Mouse (Mus musculus) ES-Bruce4 (cell line): ENCODE results near the gene Myt1l.

Source experiments
- CTCF ChIP-seq: IDR thresholded peaks from one replicate; pipeline ENCODE4 v1.8.1; 2011; ENCODE audit warnings: low read depth, low read length
- POLR2A ChIP-seq: IDR thresholded peaks from one replicate; pipeline ENCODE4 v1.8.1; 2011; ENCODE audit warnings: low read length; ENCODE audit not compliant: insufficient read depth

DNA sequence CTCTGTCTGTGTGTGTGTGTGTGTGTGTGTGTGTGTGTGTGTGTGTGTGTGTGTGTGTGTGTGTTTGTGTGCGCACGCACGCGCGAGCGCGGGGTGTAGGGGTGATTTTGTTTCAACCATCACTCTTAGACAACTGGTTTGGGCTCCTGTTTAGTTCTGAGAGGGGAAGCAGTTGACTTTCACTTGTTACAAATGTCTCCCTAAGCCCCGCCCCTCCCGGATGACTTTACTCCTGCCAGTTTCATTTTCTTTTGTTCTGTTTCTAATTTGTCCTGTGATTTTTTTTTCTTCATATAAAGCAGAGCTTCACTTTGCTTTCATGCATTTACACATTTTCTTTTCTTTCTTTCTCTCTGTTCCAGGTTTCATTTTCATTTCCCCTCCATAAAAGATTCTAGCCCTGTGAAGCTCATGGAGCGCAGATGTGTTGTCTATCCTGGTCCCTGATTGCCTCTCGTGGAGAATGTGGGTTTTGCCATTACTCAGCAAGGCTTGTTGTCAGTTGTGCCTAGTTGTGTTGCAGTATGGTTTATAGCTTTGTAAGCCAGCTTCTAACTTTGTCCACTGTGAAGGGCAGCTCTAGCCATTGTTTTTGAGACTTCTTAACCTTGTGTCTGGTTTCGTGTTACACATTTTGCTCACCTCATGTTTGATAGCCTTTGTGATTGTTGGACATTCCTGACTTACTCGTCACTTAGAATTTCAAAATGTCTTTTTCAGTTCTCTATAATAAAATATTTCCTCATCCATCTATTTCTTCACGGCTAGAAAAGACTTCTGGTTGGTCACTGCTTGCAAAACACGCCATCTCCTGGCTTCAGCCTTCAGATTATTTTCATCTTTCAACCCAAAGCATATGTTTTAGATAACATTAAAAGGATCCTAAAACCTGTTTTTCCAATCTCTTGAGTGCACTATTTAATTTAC, 184.9 kb downstream of the Myt1l start:
- no peak for TF ChIP-seq CTCF
- no peak for TF ChIP-seq POLR2A
